Mouse (Mus musculus) left cerebral cortex, adult 11 months (tissue): ENCODE data around the gene Clic1.

Source experiments
- DNase-seq: peaks from one replicate; pipeline ENCODE4 v3.0.0; 2022; ENCODE audit warnings: low spot score

Clic1 gene

DNA sequence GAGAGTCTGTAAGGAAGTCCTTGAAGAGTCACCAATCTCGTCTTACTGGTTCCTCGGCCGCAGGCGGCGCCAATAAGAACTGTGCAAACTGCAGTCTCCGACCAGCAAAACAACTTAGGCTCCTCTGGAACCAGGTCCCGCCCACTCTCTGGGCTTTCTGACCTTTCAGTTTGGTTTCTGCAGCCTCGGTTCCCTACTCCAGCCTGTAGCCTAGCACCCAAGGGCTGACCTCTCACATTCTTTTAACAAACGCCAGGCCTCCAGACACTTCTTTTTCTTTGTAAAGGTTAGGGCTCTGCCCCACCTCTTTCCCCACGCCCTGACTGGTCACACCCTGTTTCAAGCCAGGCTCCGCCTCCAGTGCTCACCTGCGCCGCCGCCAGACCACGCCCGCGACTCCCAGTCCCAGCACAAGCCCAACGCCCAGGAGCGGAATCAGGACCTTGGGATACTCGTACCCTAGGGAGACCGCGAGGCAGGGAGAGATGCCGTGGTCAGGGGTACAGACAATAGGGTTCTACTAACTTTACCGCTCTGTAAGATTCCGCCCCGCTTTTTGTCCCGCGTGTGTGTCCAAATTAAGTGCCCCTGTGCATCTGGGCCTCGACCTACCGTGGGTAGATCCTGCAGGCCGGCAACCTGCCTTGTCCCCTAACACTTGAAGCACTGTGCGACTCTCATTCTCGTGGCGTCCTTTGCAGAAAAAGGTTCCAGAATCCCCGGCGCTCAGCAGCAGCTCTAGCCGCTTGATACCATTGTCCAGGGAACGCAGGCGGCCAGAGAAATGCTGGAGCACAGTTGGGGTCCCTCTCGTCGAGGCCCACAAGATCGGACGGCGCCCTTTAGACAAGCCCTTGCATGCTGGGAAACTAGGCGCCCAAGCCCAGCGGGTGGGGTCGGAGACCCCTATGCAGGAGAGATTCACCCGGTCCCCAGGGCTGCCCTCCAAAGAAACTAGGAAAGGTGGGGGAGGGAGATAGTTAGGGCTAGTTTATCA is 15.5 kb downstream of the Clic1 start, which contains the start of gene Ly6g6c:
Gene Ly6g6c, plus strand, starts transcription at position 438 of the 997 bp plus-strand sequence.
- DNase-seq: no peak

DNA sequence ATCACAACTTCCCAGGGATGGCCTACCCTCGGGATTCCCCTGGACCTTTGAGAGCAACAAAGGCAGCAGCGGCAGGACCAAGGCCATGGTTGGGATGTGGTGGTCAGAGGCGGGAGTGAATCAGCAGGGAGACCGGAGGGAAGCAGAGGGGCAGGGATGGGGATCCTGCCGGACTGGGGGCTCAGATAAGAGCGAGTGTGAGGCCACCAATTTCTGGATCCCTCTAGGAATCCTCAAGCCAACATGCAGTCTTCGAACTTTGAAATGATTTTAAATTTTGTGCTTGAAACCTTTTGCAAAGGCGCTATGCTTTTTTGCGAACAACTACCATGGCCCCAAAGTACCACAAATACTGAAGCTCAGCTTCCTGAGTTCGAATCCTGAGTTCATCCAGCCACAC is 16.3 kb downstream of the Clic1 start, which contains the start of gene Mpig6b:
Gene Mpig6b, minus strand, starts transcription at position 101 of the 400 bp plus-strand sequence.
- no peak for DNase-seq

DNA sequence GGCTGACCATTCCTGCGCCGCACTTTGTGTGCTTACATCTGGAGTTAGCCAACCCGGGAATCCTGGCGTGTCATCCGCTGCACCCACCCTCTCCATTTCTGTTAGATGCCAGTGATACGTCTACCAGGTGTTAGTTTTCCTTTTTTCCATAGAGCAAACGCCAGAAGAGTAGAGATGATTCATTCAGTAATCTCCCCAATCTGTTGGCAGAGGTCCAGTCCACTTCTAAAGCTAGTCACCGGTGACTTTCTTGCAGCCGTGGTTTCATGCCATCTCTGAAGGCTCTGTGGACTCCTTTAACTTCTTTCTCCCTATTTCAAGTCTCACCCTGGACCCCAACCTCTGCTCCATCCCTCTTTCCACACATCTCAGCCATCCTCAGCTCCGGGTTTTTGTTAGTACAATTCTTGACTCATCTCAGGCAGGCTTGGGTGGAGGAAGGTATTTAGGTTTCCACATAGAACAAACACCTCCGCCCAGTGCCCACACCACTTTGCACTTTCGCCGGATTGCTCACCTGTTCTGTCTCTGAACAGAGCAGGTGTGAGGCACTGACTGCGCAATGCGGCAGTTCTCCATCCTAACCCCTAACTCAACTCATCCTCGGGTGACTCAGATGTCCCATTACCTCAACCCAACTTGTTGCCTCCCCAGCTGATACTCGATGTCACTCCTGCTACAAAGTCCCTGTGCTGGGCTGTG is 18.6 kb downstream of the Clic1 start:
- no peak for DNase-seq

GRCm38 (mm10) chr17:35070556-35071229 is 20.9 kb downstream of the Clic1 start:
- no peak for DNase-seq

DNA sequence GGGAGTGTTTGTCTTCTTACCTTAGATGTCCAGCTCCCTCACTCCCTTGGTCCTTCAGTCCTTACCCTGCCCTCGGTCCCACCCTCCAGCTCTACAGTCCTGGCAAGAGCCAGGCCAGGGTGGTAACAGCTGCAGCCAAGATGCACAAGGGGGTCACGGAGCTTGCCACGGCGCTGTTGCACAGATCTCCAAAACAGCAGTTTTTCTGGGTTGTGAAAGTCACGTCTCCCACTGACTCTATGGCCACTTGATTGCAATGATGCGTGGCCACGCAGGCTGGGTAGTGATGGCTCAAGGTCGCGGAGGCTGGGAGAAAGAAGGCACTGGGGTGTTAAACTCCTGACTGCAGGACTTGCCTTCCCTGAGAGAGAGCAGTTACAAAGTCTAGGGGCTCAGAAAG is 21.7 kb downstream of the Clic1 start:
- no peak for DNase-seq

GRCm38 (mm10) chr17:35074097-35074496 is 24.3 kb downstream of the Clic1 start:
- DNase-seq: no peak

GRCm38 (mm10) chr17:35076507-35077176 is 26.9 kb downstream of the Clic1 start, which contains the start of gene Ly6g6e:
Gene Ly6g6e (plus strand): TSS chr17:35076902.
- no peak for DNase-seq

- DNase-seq: no peak
Observed at GRCm38 (mm10) chr17:35077285-35077684, 27.5 kb downstream of the Clic1 start.

- DNase-seq: no peak
Observed at GRCm38 (mm10) chr17:35077786-35078233, 28.0 kb downstream of the Clic1 start, which contains the start of gene Ly6g6d. Gene Ly6g6d (minus strand): TSS chr17:35078065.

- no peak for DNase-seq
Observed at GRCm38 (mm10) chr17:35079778-35080177, 30.0 kb downstream of the Clic1 start.

- no peak for DNase-seq
Observed at GRCm38 (mm10) chr17:35080248-35080647, 30.5 kb downstream of the Clic1 start.

- no peak for DNase-seq
Observed at GRCm38 (mm10) chr17:35080710-35081109, 30.9 kb downstream of the Clic1 start.

DNA sequence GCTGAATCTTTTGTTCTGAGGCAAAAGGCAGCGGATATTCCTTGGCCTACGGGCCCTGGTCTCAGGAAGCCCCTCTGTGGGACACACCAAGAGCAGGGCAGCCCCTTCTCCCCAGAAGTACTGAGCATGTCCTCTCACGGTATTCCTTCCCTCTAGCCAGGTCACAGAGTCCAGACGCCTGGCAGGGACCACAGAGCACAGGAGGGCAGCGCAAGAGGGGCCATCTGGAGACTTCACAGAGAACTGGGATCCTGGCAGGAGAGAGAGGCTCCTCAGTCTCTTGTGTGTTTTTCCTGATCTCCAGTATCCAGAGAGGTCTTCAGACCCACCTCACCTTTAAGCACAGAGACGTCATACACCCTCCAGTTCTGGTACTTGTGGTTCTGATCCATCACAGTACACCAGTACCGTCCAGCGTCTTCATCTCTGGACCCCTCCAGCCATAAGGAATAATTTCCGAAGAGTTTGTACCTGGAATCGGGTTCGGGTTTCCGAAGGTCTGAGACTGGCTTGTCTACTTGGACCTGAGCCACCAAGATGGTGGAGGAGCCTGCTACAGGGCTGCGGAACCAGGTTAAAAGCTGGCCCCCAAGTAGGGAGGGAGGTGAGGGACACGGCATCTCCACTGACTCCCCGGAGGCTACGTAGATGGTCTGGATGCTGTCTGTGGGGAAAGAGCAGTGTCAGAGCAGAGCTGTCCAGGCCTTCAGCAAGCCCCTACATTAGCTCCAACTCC is 33.2 kb downstream of the Clic1 start:
- no peak for DNase-seq

DNA sequence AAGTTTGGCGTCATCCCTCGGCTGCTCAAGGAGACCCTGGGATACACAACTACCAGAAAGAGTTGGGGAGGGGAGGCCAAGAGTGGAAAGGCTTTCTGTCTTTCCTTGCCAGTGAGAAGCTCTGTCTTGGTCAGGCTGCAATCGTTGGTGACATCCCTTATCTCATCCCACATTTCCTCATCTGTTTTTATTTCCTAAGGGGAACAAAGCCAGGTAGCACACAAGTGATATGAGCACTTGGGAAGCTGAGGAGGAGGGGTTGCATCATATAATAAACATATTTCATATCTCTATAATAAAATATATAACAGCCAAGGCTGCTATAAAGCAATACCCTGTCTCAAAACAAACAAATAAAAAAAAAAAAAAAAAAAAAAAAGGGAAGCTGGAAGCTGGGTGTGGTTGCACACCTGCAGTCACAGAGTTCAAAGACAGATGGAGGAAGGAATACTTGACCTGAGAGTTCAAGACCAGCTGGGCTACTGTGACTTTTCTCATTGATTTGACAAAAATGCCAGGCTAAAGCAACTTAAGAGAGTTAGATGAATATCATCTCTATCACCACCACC is 34.2 kb downstream of the Clic1 start:
- DNase-seq: no peak

- no peak for DNase-seq
Observed at GRCm38 (mm10) chr17:35085208-35085865, 35.6 kb downstream of the Clic1 start, which contains the start of gene Ly6g6f. Gene Ly6g6f (minus strand): TSS chr17:35085610.

GRCm38 (mm10) chr17:35088151-35088550 is 38.4 kb downstream of the Clic1 start:
- no peak for DNase-seq

GRCm38 (mm10) chr17:35088825-35089644 is 39.3 kb downstream of the Clic1 start, which contains the start of gene Abhd16a:
Gene Abhd16a (plus strand): TSS chr17:35089263.
- DNase-seq: peak; percentile 89

GRCm38 (mm10) chr17:35090166-35090932 is 40.6 kb downstream of the Clic1 start:
- no peak for DNase-seq
